Mouse (Mus musculus) erythroblast, embryonic 14.5 days (primary cell): ENCODE data around the gene Elmod3.

ENCODE experiments used
- GATA1 ChIP-seq: IDR thresholded peaks from 2 replicates; pipeline ENCODE4 v1.6.1; 2012; ENCODE audit warnings: low read length, inconsistent platforms, mixed read lengths
- TAL1 ChIP-seq: IDR thresholded peaks from 3 replicates; pipeline ENCODE4 v1.6.1; 2012; ENCODE audit warnings: low read length, inconsistent platforms, mixed read lengths

DNA sequence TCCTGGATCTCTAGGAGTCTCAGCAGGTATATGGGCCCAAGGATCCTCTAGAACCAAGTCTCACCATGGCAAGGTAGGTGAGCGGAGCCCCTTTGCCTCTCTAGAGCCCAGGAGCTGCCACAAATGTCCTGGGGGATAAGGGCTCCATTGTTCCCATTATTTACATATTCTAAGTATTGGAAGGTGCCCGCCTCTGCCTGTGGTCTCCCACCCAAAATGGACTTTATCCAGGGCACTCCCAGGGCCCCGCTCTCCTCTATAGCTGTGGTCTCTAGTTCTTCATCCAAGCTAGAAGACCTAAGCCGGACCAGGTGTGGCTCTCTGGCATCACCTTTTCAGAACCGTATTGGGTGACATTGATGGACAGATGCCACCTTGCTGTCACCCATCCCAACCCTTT lies 76.6 kb downstream of the Elmod3 start, which contains the start of gene Sh2d6:
- no peak for TF ChIP-seq GATA1
- TF ChIP-seq TAL1, result no peak
